Mouse (Mus musculus): ENCODE data around the gene Hpgd.
"Not testable (repeated sequence)": the region's sequence is repeated elsewhere in the genome, so short reads cannot be mapped to it uniquely, and the experiment has no call there.

The Hpgd gene

GRCm38 (mm10) chr8:56294373-56294877 lies at the start of gene Hpgd:
TSS of gene Hpgd (plus strand) at chr8:56294585.
- no peak for DNase-seq (ENCODE audit: low spot score in 2 of 2)

- not testable (repeated sequence) for DNase-seq (ENCODE audit: low spot score in 2 of 2)
Observed at GRCm38 (mm10) chr8:56251728-56252127, 42.7 kb upstream of the Hpgd start.

- DNase-seq (ENCODE audit: low spot score in 2 of 2): no peak
Observed at GRCm38 (mm10) chr8:56252314-56252713, 42.1 kb upstream of the Hpgd start.

GRCm38 (mm10) chr8:56261190-56261589 lies 33.2 kb upstream of the Hpgd start:
- no peak for DNase-seq (ENCODE audit: low spot score in 2 of 2)

GRCm38 (mm10) chr8:56269687-56270663 lies 24.4 kb upstream of the Hpgd start:
- DNase-seq (ENCODE audit: low spot score in 2 of 2): no peak

- DNase-seq (ENCODE audit: low spot score in 2 of 2): no peak
Observed at GRCm38 (mm10) chr8:56272934-56273333, 21.5 kb upstream of the Hpgd start.

GRCm38 (mm10) chr8:56275316-56275715 lies 19.1 kb upstream of the Hpgd start:
- DNase-seq (ENCODE audit: low spot score in 2 of 2): no peak

- no peak for DNase-seq (ENCODE audit: low spot score in 2 of 2)
Observed at GRCm38 (mm10) chr8:56277810-56278528, 16.4 kb upstream of the Hpgd start.

- no peak for DNase-seq (ENCODE audit: low spot score in 2 of 2)
Observed at GRCm38 (mm10) chr8:56278545-56279063, 15.8 kb upstream of the Hpgd start.

GRCm38 (mm10) chr8:56283936-56284335 lies 10.4 kb upstream of the Hpgd start:
- DNase-seq (ENCODE audit: low spot score in 2 of 2): no peak

- DNase-seq (ENCODE audit: low spot score in 2 of 2): no peak
Observed at GRCm38 (mm10) chr8:56284957-56285356, 9.4 kb upstream of the Hpgd start.

- DNase-seq (ENCODE audit: low spot score in 2 of 2): no peak
Observed at GRCm38 (mm10) chr8:56286717-56287116, 7.7 kb upstream of the Hpgd start.

- DNase-seq (ENCODE audit: low spot score in 2 of 2): no peak
Observed at GRCm38 (mm10) chr8:56287370-56288072, 6.9 kb upstream of the Hpgd start.

GRCm38 (mm10) chr8:56292318-56292717 lies 2.1 kb upstream of the Hpgd start:
- DNase-seq (ENCODE audit: low spot score in 2 of 2): no peak

GRCm38 (mm10) chr8:56293480-56293879 lies 905 bp upstream of the Hpgd start:
- no peak for DNase-seq (ENCODE audit: low spot score in 2 of 2)

- DNase-seq (ENCODE audit: low spot score in 2 of 2): no peak
Observed at GRCm38 (mm10) chr8:56294886-56295555, 636 bp downstream of the Hpgd start.

GRCm38 (mm10) chr8:56299421-56299820 lies 5.0 kb downstream of the Hpgd start:
- no peak for DNase-seq (ENCODE audit: low spot score in 2 of 2)

- not testable (repeated sequence) for DNase-seq (ENCODE audit: low spot score in 2 of 2)
Observed at GRCm38 (mm10) chr8:56301303-56301702, 6.9 kb downstream of the Hpgd start.

GRCm38 (mm10) chr8:56304595-56304994 lies 10.2 kb downstream of the Hpgd start:
- no peak for DNase-seq (ENCODE audit: low spot score in 2 of 2)

GRCm38 (mm10) chr8:56313622-56314021 lies 19.2 kb downstream of the Hpgd start:
- no peak for DNase-seq (ENCODE audit: low spot score in 2 of 2)

- no peak for DNase-seq (ENCODE audit: low spot score in 2 of 2)
Observed at GRCm38 (mm10) chr8:56315189-56315588, 20.8 kb downstream of the Hpgd start.

Measured in thymus, postnatal 10 days (tissue).